Mouse (Mus musculus) lung, postnatal 0 days (tissue): ENCODE measurements around the gene Ttc39a. TPM values are rescaled to one million over a fixed set of nuclear protein-coding genes. Genes with fewer than 3 reads are reported as not detected.
"Not testable (repeated sequence)": the region's sequence is repeated elsewhere in the genome, so short reads cannot be mapped to it uniquely, and the experiment has no call there.

Source experiments
- ATAC-seq: fragments of 200-750 bp; cut with Nextera tagmentation; 2 replicates; pipeline ENCODE4 v1.8.0; 2017; ENCODE audit warnings: moderate library complexity
- DNase-seq: peaks from one replicate; pipeline ENCODE4 v3.0.0-alpha.2; 2016; ENCODE audit warnings: low spot score
- H3K27ac ChIP-seq: fragments of 300-500 bp; sonication (generic); 2 replicates; pipeline ENCODE4 v1.5.1; 2014; ENCODE audit warnings: antibody characterized with exemption, mild to moderate bottlenecking, low read length, mixed read lengths
- H3K27me3 ChIP-seq: fragments of 300-500 bp; sonication (generic); replicated peaks from 2 replicates; pipeline ENCODE4 v1.6.1; 2014; ENCODE audit warnings: low read length, mixed read lengths; ENCODE audit not compliant: insufficient read depth
- H3K36me3 ChIP-seq: fragments of 300-500 bp; sonication (generic); 2 replicates; pipeline ENCODE4 v1.6.1; 2014; ENCODE audit warnings: low read length, mixed read lengths; ENCODE audit not compliant: insufficient read depth
- H3K4me1 ChIP-seq: fragments of 300-500 bp; sonication (generic); 2 replicates; pipeline ENCODE4 v1.6.1; 2014; ENCODE audit warnings: antibody characterized with exemption, low read depth, low read length, mixed read lengths; ENCODE audit not compliant: insufficient read depth
- H3K4me2 ChIP-seq: fragments of 300-500 bp; sonication (generic); replicated peaks from 2 replicates; pipeline ENCODE4 v1.6.1; 2014; ENCODE audit warnings: low read depth, mild to moderate bottlenecking, low read length, moderate library complexity, mixed read lengths
- H3K4me3 ChIP-seq: fragments of 300-500 bp; sonication (generic); 2 replicates; pipeline ENCODE4 v1.5.1; 2014; ENCODE audit warnings: low read depth, low read length
- H3K9ac ChIP-seq: fragments of 300-500 bp; sonication (generic); replicated peaks from 2 replicates; pipeline ENCODE4 v1.6.1; 2014; ENCODE audit warnings: low read depth, mild to moderate bottlenecking
- H3K9me3 ChIP-seq: fragments of 300-500 bp; sonication (generic); 2 replicates; pipeline ENCODE4 v1.6.1; 2016; ENCODE audit warnings: low read length, mixed read lengths
- CTCF ChIP-seq: IDR thresholded peaks from 2 replicates; pipeline ENCODE4 v1.5.1; 2016; ENCODE audit warnings: antibody characterized with exemption, mild to moderate bottlenecking
- EP300 ChIP-seq: IDR thresholded peaks from 2 replicates; pipeline ENCODE4 v1.6.1; 2016; ENCODE audit warnings: antibody characterized with exemption, mild to moderate bottlenecking, control low read depth
- WGBS: fragments of 180-500 bp; shearing (Covaris S2); extraction: QIAGEN DNeasy Blood & Tissue Kit; methylation state at CpG from one replicate; pipeline ENCODE4 v1.1.7; 2014; 5-methylcytosine and 5-hydroxymethylcytosine counted together
- polyA plus RNA-seq: library from polyadenylated mRNA; unstranded; fragments of >200 nt; fragmentation: Nextera tagmentation; extraction: Ambion mirVana; gene quantifications from 2 replicates; pipeline ENCODE4 v1.2.1, GENCODE M21; 2015

Gene Ttc39a
- polyA plus RNA-seq, 1 experiment from 2014 or later = 9.3 TPM

- ATAC-seq = 0 out of 2 replicates have a peak, but pooled peaks have one; percentile 17
- H3K4me3 ChIP-seq = no peak overlapping the region
- no peak overlapping the region for H3K27ac ChIP-seq
- no peak overlapping the region for H3K9ac ChIP-seq
- H3K9me3 ChIP-seq = no peaks in the 10 kb centered on the region
- no peak for DNase-seq
- H3K4me1 ChIP-seq = no peaks in the 10 kb centered on the region; the same call in 1 of the 2 replicates
- 20% methylated on average over 13 of the region's 13 CpGs for WGBS
- no peaks in the 10 kb centered on the region for H3K27me3 ChIP-seq
- H3K4me2 ChIP-seq = peak overlapping the region; percentile 38
- TF ChIP-seq EP300 (no peak), CTCF (no peak)
- H3K36me3 ChIP-seq = no peaks in the 10 kb centered on the region
These were observed 11.9 kb upstream of the Ttc39a start for GRCm38 (mm10) chr4:109394314-109395074.

GRCm38 (mm10) chr4:109400366-109400980 is 6.0 kb upstream of the Ttc39a start:
- ATAC-seq = no peak
- 77% methylated on average over 10 of the region's 10 CpGs for WGBS

GRCm38 (mm10) chr4:109401176-109401689 is 5.2 kb upstream of the Ttc39a start:
- Histone ChIP-seq H3K36me3 (no peaks in the 10 kb centered on the region), H3K27ac (no peak overlapping the region), H3K27me3 (no peaks in the 10 kb centered on the region), H3K4me1 (peaks cover 2% of the 10 kb centered on the region; the same call in 1 of the 2 replicates), H3K9me3 (no peaks in the 10 kb centered on the region), H3K4me2 (no peak overlapping the region), H3K9ac (no peak overlapping the region), H3K4me3 (no peak overlapping the region)
- no peak for DNase-seq
- 63% methylated on average over 5 of the region's 5 CpGs for WGBS
- no peak for ATAC-seq
- TF ChIP-seq EP300 (no peak), CTCF (peak; percentile 37)

More at GRCm38 (mm10) chr4:109400366-109400980, 6.0 kb upstream of the Ttc39a start:
- Histone ChIP-seq H3K4me2 (no peak overlapping the region), H3K9me3 (no peaks in the 10 kb centered on the region), H3K27ac (no peak overlapping the region), H3K9ac (no peak overlapping the region), H3K36me3 (no peaks in the 10 kb centered on the region), H3K4me1 (no peaks in the 10 kb centered on the region), H3K27me3 (no peaks in the 10 kb centered on the region), H3K4me3 (no peak overlapping the region)
- no peak for DNase-seq
- no peak for TF ChIP-seq CTCF
- no peak for TF ChIP-seq EP300

GRCm38 (mm10) chr4:109404908-109405307 is 1.5 kb upstream of the Ttc39a start:
- H3K4me2 ChIP-seq, H3K27me3 ChIP-seq, H3K27ac ChIP-seq, H3K4me3 ChIP-seq, ATAC-seq, H3K4me1 ChIP-seq, H3K9ac ChIP-seq, DNase-seq, H3K36me3 ChIP-seq, H3K9me3 ChIP-seq: not testable (repeated sequence)
- 92% methylated on average over 3 of the region's 3 CpGs for WGBS

- H3K27me3 ChIP-seq = no peaks in the 10 kb centered on the region
- no peak overlapping the region for H3K9ac ChIP-seq
- H3K9me3 ChIP-seq = no peaks in the 10 kb centered on the region
- DNase-seq (no peak), ATAC-seq (no peak)
- H3K4me1 ChIP-seq = peaks cover 4% of the 10 kb centered on the region; the same call in 1 of the 2 replicates
- TF ChIP-seq CTCF = no peak
- no peak for TF ChIP-seq EP300
- no peak overlapping the region for H3K4me3 ChIP-seq
- H3K27ac ChIP-seq = no peak overlapping the region
- H3K4me2 ChIP-seq = no peak overlapping the region
- no peaks in the 10 kb centered on the region for H3K36me3 ChIP-seq
- WGBS = 62% methylated on average over 8 of the region's 8 CpGs
These were observed 1.0 kb upstream of the Ttc39a start for GRCm38 (mm10) chr4:109405415-109405814.

- H3K36me3 ChIP-seq = no peaks in the 10 kb centered on the region
- ATAC-seq (peak; percentile 84), DNase-seq (peak; percentile 94)
- 1% methylated on average over 3 of the region's 3 CpGs for WGBS
- peak overlapping the region; percentile 96 for H3K4me2 ChIP-seq
- no peaks in the 10 kb centered on the region for H3K27me3 ChIP-seq
- H3K9me3 ChIP-seq = no peaks in the 10 kb centered on the region
- TF ChIP-seq EP300 (no peak), CTCF (no peak)
- no peak overlapping the region for H3K9ac ChIP-seq
- H3K27ac ChIP-seq = no peak overlapping the region
- H3K4me3 ChIP-seq = peak overlapping the region; percentile 55
- peaks cover 4% of the 10 kb centered on the region; the same call in 1 of the 2 replicates for H3K4me1 ChIP-seq
These were observed 353 bp upstream of the Ttc39a start for GRCm38 (mm10) chr4:109406054-109406485.
